Mouse (Mus musculus) common myeloid progenitor, adult 5-6 weeks (primary cell): ENCODE results near the gene Ggt6. TPM values are rescaled to one million over a fixed set of nuclear protein-coding genes. Genes with fewer than 3 reads are reported as not detected.
"Not testable (repeated sequence)": the region's sequence is repeated elsewhere in the genome, so short reads cannot be mapped to it uniquely, and the experiment has no call there.

Experiments used
- ATAC-seq: replicated peaks from 2 replicates; pipeline ENCODE4 v1.8.0; 2016; ENCODE audit warnings: low read depth, mild to moderate bottlenecking, moderate TSS enrichment, inconsistent platforms; ENCODE audit not compliant: poor library complexity, severe bottlenecking
- total RNA-seq: library from RNA; stranded (forward); fragments of 200-1000, 187-1606 nt; gene quantifications from 2 replicates; pipeline ENCODE4 v1.2.3, GENCODE M21; 2017

Ggt6 gene
- total RNA-seq, 1 experiment from 2014 or later, result not detected

DNA sequence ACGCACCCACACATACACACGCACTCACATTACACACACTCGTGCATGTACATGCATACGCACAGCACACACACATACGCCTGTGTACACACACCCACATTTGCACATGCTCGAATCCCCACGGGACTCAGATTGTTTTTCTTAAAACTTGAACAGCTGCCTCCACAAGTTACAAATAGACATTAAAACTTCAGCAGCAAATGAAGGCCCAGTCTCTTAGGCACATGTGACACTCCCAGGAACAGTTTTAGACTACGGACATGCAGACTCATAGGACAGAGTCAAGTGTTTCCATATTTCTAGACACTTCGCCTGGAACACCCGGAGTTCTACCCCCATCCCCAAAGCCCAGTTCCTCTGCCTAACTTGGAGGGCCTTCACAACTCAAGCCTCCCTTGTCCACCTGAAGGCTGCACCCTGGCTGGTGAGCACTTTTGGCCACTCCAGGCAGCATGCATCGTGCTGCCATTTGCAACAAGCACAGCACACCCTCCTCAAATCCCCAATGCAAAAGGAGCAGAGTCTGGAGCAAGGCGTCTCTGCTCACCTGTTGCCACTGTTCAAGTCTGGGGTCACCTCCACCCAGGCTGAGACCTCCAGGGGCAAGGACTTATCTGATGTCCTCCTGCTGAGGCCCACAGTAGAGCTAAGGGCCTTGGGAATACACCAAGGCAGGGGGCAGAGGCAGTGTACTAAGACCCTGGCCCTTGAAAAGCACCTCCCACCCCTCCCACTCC lies 25.5 kb upstream of the Ggt6 start:
- no peak for ATAC-seq

DNA sequence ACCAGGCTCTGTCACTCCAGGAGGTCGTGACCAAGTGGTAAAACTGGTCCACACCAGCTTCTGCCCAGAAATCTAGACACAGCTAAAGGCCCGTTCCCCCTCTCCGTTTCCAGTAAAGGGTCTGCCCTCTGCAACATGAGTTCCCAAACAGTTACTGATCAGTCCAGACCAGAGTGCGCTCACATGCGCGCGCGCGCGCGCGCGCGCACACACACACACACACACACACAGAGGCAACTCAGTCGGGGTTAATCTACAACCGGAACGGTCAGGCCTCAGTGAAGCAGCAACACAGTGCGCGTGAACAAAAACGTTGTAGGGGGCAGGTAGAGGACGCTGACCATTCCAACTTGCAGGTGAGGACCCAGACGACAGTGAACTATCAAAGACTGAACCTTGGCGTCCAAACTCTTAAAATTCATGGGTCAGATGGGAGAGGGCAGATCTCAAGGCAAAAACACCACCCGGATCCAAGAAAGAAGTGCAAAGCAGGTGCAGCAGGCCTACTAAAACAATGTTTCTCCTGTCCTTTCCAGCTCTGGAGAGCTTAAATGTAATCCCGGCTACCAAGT lies 24.7 kb upstream of the Ggt6 start:
- ATAC-seq, result no peak

DNA sequence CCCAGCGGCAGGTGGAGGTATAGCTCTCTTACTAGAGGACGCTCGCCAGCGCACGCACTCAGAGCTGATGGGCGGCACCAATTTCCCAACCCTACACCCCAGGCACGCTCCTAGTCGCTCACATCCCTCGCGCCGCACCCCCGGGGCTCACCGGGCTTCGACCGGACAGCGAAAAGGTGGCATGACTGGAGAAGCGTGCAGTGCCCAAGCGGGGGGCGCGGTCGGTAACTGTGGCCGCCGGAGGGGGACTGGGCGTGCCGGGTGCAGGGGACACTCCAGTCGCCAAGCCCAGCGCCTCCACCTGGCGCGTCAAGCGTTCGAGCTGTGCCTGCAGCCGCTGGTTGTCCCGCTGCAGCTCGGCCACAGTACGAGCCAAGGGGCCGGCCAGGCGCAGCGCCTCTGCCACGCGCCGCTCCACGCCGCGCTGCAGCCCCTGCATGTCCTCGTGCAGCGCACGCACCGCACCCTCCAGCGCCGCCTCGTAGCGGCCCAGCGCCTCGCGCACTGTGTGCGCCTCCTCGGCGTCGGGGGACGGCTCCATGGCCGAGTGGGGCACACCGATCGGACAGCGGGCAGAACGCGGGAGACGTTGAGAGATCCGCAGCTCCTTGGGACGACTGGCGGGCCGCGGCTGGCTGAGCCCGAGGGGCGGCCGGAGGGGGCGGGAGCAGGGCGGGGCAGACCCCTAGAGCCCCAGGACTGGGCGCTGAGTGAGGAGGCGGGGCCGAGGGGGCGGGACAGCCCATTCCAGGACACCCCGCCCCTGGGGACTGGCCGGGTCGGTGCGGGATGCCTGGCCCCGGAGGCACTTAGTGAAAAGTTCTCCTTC lies 24.0 kb upstream of the Ggt6 start, which contains the start of gene Smtnl2:
Gene Smtnl2 (minus strand): TSS at position 621 of the 829 bp plus-strand sequence.
- ATAC-seq, result peak; percentile 69

DNA sequence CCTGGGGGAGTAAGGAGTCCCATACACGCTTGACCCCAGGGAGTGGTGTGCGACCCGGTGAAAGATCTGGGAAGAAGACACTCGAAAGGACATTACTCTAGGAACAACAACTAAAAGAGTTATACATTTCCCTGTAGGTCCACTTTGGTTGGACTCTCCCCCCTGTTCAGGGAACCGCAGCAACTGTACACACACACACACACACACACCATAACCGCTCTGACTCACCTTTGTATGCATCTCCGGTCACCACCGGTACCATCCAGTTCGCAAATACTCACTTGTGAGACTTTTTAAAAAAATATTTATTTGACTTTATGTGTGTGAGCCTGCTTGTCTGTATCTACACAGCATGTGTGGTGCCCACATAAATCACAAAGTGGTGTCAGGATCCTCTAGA lies 23.4 kb upstream of the Ggt6 start:
- ATAC-seq, result no peak

DNA sequence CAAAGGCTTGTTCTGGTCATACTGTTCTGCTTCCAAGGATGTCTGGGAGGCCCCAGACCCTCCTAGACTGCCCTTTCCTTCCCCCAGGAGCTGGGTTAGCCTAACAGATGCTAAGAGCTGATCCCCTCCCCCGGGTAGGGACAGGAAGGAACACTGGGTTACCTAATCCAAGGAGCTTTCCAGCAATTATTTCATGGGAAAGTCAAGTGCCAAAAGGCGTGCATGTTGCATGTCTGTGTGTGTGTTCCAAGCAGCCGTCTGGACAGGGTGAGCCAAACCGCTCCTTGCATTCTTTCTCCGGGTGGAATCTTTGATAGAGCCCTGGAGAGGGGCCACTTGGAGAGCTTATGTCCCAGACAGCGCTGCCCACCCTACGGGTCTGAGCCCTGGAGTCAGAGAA lies 22.3 kb upstream of the Ggt6 start:
- ATAC-seq, result no peak

DNA sequence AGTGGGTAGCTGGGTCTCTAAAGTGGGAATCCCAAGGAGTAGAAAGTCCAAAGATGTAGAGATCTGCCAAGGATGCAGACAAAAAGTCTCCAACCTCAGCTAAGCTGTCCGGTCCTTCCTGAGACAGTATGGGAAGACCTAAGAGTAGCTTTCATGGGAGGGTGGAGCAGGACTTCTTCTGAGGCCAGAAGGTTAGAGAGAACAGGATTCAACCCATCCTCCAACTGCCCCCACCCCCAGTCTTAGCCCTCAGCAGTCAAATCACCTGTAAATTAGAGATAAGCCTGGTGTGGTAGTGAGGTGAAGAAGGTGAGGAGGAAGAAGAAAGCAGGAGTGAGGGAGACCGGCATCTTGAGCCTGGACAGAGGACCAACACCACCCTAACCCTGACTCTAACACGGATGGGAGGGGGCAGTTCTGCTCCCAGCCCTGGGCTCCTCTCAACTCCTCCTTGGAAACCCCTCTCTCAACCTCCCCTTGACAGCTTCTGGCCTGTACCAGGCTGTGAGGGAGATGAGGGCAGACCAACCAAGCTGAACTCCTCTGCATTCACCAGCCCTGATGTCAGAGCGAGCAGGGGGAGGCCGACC lies 21.6 kb upstream of the Ggt6 start:
- ATAC-seq, result no peak

DNA sequence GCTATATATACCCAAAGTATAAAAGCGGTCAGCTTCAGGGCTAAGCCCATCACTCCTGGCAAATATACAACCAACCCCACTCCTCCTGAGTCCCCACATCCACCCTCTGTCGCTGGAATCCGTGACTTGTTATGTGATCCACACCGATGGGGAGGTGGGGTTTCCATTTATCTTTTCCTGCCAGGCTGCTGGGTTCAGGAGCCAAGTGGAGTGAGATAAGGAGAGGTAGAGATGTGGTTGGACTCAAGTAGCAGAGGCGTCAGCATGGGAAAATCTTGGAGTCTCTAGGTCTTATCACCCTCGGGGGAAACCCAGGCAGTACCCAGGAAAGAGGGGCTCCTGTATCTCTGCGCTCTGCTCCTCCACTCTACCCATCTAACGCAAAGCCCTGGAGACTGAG lies 20.2 kb upstream of the Ggt6 start:
- ATAC-seq, result peak; percentile 52

DNA sequence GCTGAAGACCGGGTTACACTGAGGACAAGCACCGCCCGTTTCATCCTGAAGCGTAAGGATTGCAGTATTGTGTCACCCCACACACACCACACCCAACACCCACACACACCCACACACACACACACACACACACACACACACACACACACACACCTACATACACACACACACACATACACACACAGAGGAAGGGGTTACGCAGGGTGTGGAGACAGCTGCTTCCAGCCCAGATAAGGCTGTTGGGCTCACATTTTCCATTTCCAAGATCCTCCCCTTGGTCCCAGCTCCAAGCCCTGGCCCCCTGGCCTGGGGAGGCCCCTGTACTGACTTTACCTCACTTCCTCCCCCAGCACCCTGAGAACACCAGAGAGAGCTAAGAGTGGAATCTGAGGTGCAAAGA lies 18.7 kb upstream of the Ggt6 start:
- ATAC-seq, result no peak

DNA sequence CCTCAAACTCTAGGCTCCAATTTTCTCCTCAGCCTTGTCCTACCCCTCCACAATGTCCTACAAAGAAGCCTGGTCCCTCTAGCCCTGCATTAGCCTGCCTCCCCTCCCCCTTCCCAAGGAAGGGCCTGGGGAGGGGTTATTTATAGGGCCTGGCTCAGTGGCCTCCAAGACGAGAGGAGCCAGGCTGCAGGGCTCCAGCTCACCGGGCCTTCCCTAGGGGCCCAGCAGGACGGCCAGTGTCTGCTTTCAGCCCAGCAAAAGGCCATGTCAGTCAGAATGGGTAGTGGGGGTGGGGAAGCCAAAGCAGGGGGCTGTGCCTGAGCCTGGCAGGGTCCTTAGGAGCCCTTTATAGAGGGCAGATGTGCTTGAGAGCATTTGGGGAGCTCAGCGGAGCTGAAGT lies 17.9 kb upstream of the Ggt6 start:
- no peak for ATAC-seq

DNA sequence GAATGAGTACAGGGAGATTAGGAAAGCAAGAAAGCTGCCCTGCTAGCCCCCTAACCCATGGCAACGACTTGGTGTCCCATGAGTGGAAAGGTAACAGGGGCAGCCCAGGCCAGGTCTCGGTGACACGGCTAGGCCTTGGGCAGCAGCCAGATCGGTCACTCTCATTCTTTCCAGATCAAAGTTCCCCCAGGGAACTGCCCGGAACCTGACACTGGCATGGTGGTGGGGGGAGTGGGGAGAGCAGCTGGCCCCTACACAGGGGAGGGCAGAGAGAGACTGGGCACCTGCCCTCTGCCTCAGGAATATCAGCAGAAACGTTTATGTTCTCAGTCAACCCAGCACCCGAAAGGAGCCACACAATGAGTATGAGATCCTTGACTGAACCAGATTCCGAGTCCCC lies 17.1 kb upstream of the Ggt6 start:
- no peak for ATAC-seq

DNA sequence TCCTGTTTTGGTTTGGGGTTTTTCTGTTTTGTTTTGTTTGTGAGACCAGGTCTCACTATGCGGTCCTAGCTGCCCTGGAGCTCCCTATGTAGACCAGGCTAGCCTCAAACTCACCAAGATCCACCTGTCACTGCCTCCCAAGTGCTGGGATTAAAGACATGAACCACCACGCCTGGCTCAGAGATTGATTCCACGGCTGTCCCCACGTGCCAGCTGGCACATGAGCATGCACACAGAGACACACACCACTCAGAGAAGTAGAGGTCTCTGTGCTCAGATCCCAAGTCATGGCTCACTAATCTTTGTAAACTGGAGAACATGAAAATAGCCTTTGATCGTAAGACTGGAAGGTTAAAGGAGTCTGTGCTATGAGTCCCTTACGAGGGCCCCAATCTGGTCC lies 16.3 kb upstream of the Ggt6 start:
- ATAC-seq, result no peak

DNA sequence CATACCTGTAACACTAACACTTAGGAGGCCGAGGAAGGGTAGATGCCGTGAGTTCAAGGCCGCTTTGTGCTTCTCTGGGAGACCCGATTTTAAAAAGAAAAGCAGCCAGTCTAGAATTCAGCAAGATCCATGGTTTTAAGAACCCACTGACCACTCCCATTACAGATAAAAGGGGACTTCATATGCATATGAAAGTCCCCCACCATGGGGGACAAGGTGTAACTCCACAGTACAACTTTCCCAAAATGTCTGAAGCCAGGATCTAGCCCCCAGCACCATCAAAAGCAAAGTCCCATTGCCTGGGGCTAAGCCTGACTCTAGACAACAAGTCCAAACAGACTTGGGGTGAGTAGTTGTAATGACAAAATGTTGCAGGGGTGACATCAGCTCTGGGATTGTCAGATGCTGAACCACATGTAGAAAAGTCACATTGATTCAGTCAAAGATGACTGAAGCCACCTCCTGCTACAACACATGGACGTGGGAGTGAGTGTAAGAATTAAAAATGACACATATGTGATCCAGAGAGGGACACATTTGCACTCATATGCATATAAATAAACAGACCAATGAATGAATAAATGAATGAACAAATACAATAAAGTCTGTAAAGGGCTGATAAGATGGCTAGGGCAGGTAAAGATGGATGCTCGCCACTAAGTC lies 14.7 kb upstream of the Ggt6 start:
- no peak for ATAC-seq

DNA sequence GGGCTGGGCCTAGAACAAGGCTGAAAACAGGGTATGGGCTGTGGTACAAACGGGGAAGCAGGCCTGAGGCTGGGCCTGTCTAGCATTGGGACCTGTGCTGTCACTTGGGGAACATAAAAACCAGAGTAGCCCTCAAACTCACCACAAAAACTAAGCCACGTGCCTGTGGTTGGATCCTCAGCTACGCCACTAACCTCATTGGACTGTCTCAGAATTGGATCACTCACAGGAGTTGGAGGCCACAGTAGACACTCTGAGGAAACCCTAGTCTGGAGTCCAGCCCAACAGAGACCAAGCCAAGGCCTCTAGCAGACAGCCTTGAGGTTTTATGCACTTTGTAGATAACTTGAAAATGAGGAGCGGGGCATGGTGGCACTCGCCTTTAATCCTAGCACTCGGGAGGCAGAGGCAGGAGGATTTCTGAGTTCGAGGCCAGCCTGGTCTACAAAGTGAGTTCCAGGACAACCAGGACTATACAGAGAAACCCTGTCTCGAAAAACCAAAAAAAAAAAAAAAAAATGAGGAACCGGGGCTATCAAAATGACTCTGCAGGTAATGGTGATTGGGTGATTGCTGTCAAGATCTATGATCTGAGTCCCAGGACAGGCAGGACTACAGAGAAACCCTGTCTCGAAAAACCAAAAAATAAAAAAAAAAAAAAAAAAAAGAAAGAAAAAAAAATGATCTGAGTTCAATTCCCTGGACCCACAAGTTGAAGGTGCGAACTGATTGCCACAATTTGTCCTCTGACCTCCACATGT lies 13.6 kb upstream of the Ggt6 start:
- peak; percentile 93 for ATAC-seq

DNA sequence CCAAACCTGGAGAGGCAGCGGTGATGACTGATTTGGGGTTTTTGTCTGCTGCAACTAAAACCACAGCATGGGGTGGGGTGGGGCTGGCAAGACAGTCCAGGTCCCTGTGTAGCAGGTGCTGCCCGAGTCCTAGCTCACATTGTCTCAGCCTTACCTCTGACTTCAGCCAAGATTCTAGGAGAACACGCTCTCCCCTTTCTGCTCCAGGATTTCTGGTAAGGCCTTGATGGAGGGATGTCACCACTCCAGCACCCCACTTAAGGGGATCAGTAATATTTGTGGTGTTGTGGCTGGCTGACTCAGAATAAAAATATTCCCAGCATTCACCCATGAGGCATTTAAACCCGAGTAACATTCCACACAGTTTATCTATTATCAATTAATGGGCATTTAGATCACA lies 11.6 kb upstream of the Ggt6 start:
- no peak for ATAC-seq

DNA sequence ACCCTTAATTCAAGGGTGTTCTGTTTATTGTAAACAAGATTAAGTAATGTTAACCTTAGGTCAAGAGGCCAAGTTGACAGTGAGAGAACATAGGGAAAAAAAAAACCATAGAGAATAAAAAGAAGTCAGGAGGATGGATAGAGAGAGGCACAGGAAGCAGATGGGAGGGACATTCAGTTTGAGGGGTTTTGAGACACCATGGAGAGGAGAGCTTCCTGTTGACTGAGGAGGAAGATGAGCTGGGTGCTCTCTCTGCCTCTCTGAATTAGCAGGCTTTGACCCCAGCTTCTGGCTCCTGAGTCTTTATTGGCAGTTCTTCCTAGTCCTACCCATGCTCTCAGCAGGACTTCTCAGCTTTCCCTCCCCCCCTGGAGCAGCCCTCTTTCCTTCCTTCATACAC lies 10.1 kb upstream of the Ggt6 start:
- no peak for ATAC-seq

DNA sequence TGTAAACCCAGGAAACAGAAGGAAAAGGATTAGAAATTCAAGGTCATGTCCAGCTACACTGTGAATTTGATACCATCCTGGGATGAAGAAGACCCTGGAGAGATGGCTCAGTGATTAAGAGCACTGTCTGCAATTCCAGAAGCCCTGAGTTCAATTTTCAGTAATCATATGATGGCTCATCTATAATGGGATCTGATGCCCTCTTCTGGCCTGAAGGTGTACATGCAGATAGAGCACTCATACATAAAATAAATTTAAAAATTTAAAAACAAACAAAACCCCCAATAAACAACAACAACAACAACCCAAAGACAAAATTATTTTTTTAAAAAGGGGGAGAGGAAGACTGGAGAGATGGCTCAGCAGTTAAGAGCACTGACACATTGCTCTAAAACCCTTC lies 8.4 kb upstream of the Ggt6 start:
- no peak for ATAC-seq

DNA sequence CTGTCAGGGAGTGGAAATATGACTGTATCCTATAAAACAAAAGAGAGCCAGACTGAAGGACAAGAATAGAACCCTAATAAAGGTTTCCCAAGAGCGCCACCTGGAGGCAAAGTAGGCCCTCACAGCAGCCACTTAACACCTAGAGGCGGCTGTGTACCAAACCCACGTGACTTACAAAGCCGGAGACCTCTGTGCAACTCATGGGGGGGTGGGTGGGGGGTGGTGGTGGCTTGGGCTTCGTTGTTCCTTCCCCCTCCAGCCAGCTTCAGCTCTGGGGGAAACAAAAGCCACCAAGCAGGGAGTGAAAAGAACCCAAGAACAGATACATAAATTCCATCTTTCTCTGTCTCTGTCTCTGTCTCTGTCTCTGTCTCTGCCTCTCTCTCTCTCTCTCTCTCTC lies 6.6 kb upstream of the Ggt6 start:
- ATAC-seq, result peak; percentile 70

DNA sequence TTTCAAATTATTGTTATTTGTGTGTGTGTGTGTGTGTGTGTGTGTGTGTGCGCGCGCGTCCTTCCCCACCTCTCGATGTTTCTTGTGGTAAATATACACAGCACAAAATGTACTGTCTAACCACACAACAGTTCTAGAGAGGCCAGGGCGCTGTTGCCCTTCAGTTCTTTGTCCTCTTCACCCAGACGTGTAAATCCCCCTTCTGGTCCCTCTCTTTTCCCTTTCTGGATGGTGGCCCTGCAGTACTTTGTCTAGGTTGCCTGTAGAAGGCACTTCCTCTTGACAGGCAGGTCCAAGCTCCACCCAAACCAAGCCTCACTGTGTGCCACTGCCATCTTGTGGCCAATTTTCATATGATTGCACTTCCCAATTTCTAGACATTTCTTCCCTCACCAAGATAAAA lies 6.0 kb upstream of the Ggt6 start:
- peak; percentile 96 for ATAC-seq

DNA sequence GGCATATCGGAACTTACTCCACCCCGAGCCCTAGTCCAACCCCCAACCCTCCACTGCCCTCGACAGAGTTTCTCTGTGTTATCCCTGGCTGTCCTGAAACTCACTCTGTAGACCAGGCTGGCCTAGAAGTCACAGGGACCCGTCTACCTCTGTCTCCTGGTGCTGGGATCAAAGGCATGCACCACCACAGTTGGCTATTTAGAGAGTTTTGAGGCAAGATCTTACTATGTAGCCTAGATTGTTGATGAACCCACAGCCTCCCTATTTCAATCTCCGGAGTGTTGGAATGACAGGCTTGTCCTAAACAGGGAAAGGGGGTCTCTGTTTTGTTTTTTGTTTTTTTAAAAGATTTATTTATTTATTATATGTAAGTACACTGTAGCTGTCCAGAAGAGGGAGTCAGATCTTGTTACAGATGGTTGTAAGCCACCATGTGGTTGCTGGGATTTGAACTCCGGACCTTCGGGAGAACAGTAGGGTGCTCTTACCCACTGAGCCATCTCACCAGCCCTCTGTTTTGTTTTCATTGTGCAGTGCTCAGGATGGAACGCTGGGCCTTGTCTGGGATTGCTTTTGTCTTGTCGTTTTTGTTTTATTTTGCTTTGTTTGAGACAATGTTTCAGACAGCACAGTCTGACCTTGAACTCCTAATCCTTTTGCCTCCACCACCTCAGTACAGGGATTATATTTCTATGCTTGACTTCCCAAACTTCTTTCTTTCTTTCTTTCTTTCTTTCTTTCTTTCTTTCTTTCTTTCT lies 4.8 kb upstream of the Ggt6 start:
- not testable (repeated sequence) for ATAC-seq
